In genomic region chr5:138117199-138118015, GRCm38 (mm10) we compare ENCODE assay signal across 8 mouse cellular contexts. TPM values are rescaled to one million over a fixed set of nuclear protein-coding genes. Genes with fewer than 3 reads are reported as not detected.
DNase-seq lines count a peak whose midpoint lies in the region; ATAC-seq and TF ChIP-seq lines count a peak whose summit lies in the region.

No protein-coding gene starts in this region.

- peak overlapping the region; percentile 63 for H3K4me2 ChIP-seq in limb, embryonic 11.5 days (ENCODE audit: low read depth, severe bottlenecking)

- H3K27ac ChIP-seq in heart, adult 2 months, result peak overlapping the region; percentile 89
- peak overlapping the region; percentile 78 for H3K27ac ChIP-seq in limb, embryonic 11.5 days (replicated peaks; ENCODE audit: low read depth, low read length)
- peak overlapping the region; percentile 93 for H3K27ac ChIP-seq in olfactory bulb, adult 2 months (ENCODE audit: insufficient read depth, low read depth, low read length)

- no peak for DNase-seq in heart, adult 2 months
- no peak for DNase-seq in heart, postnatal 14 days
- DNase-seq in limb, embryonic 11.5 days (ENCODE audit: low spot score), result peak; percentile 27
- DNase-seq in urinary bladder, postnatal 36 days (ENCODE audit: low spot score in 2 of 2), result no peak
- no peak for DNase-seq in cerebellum, adult 18-20 months

- intact Hi-C loops in heart, adult 2 months (cut with DNase I), result loop anchor here (2.0 kb wide), 2 partner anchors 33 to 37 kb away; partner anchors contain the start of genes Zfp113 and Zkscan1
- intact Hi-C loops in heart, postnatal 14 days (cut with DNase I), result no loop called here

- TF ChIP-seq POLR2A in heart, adult 2 months (IDR thresholded peaks at IDR 0.05; ENCODE audit: insufficient read depth, low read depth, low read length), result no peak
- no peak for TF ChIP-seq POLR2A in olfactory bulb, adult 2 months (IDR thresholded peaks at IDR 0.05; ENCODE audit: insufficient read depth, low read depth, low read length)

- WGBS in heart, adult 2 months, result 4% methylated on average over 16 of the region's 16 CpGs
- WGBS in limb, embryonic 11.5 days, result 8% methylated on average over 16 of the region's 16 CpGs
- WGBS in olfactory bulb, adult 2 months, result 1% methylated on average over 16 of the region's 16 CpGs

- peak overlapping the region; percentile 82 for H3K9ac ChIP-seq in heart, adult 2 months (ENCODE audit: low read depth, low read length)
- H3K9ac ChIP-seq in limb, embryonic 11.5 days (ENCODE audit: low read length), result peak overlapping the region; percentile 70

- TF ChIP-seq EP300 in heart, adult 2 months (IDR thresholded peaks at IDR 0.05; ENCODE audit: insufficient read depth, low read depth, low read length), result no peak

- H3K79me2 ChIP-seq in heart, adult 2 months (replicated peaks; ENCODE audit: control insufficient read depth, insufficient read depth, low read length), result peaks cover 1% of the 10 kb centered on the region; the same call in 1 of the 2 replicates

- H3K27me3 ChIP-seq in heart, adult 2 months (ENCODE audit: control insufficient read depth, insufficient read depth, low read length), result no peaks in the 10 kb centered on the region
- H3K27me3 ChIP-seq in limb, embryonic 11.5 days (ENCODE audit: control insufficient read depth, insufficient read depth, low read length), result no peaks in the 10 kb centered on the region

- H3K36me3 ChIP-seq in heart, adult 2 months (ENCODE audit: control insufficient read depth, insufficient read depth, low read length), result peaks cover 5% of the 10 kb centered on the region
- no peaks in the 10 kb centered on the region for H3K36me3 ChIP-seq in limb, embryonic 11.5 days (ENCODE audit: control insufficient read depth, insufficient read depth, low read length)

- TF ChIP-seq CTCF in heart, adult 2 months (IDR thresholded peaks at IDR 0.05), result no peak
- TF ChIP-seq CTCF in olfactory bulb, adult 2 months (IDR thresholded peaks at IDR 0.05; ENCODE audit: insufficient read depth, low read depth, low read length), result no peak

- ATAC-seq in CD4-positive, CD25-positive, alpha-beta regulatory T cell, adult 4 months, result peak; percentile 5
- ATAC-seq in erythroblast, adult 5-6 weeks (replicated peaks; ENCODE audit: low FRiP score, poor library complexity, severe bottlenecking), result peak; percentile 26
- ATAC-seq in limb, embryonic 11.5 days (ENCODE audit: insufficient number of reproducible peaks, low FRiP score, low TSS enrichment, low read depth), result no peak

- H3K4me1 ChIP-seq in heart, adult 2 months (ENCODE audit: control insufficient read depth, insufficient read depth, low read length), result peaks cover 10% of the 10 kb centered on the region
- peaks cover 4% of the 10 kb centered on the region; the same call in 1 of the 2 replicates for H3K4me1 ChIP-seq in limb, embryonic 11.5 days (ENCODE audit: control insufficient read depth, insufficient read depth, low read length)
- H3K4me1 ChIP-seq in olfactory bulb, adult 2 months (ENCODE audit: control insufficient read depth, insufficient read depth, low read length), result no peaks in the 10 kb centered on the region; the same call in 1 of the 2 replicates

- H3K4me3 ChIP-seq in heart, adult 2 months, result peak overlapping the region; percentile 50
- peak overlapping the region; percentile 61 for H3K4me3 ChIP-seq in limb, embryonic 11.5 days (ENCODE audit: low read depth, low read length)
- peak overlapping the region; percentile 83 for H3K4me3 ChIP-seq in olfactory bulb, adult 2 months (ENCODE audit: insufficient read depth, low read depth, low read length)

- no peaks in the 10 kb centered on the region for H3K9me3 ChIP-seq in limb, embryonic 11.5 days (ENCODE audit: control insufficient read depth, low read length)

RNA-seq across cellular contexts. Expression of gene Zscan21, which starts 0.7 kb away (rescaled TPM):
- total RNA-seq in heart, adult 2 months (2021), result 10 to 100 TPM; 10.1 to 11.7 TPM
- polyA plus RNA-seq in heart, adult 2 months (2012; rRNA removed), result 5.9 and 9.4 TPM in 2 replicates
- total RNA-seq in heart, postnatal 14 days (2021), result 10 to 100 TPM; 13.7 to 14.2 TPM
- 10 to 100 TPM; 22.8 TPM for polyA plus RNA-seq in CD4-positive, CD25-positive, alpha-beta regulatory T cell, adult 4 months (2017; shearing (Covaris generic))
- total RNA-seq in erythroblast, adult 5-6 weeks (2015; ENCODE audit: low replicate concordance), result 3.8 and 9.2 TPM in 2 replicates
- 6.8 and 13.2 TPM in 2 replicates for total RNA-seq in erythroblast, adult 5-6 weeks (2017; ENCODE audit: low replicate concordance)
- polyA plus RNA-seq in limb, embryonic 11.5 days (2014; fragmentation: Nextera tagmentation; extraction: Ambion mirVana), result 94.4 and 96.4 TPM in 2 replicates
- not detected in 2 replicates for polyA plus RNA-seq in olfactory bulb, adult 2 months (2012; ENCODE audit: insufficient read depth, insufficient read length, low replicate concordance, missing spikeins)

RNA-seq across cellular contexts. Expression of gene Zkscan1, which starts 32.5 kb away (rescaled TPM):
- 10 to 100 TPM; 14.0 to 15.3 TPM for total RNA-seq in heart, adult 2 months (2021)
- 3.7 and 6.4 TPM in 2 replicates for polyA plus RNA-seq in heart, adult 2 months (2012; rRNA removed)
- total RNA-seq in heart, postnatal 14 days (2021), result 10 to 100 TPM; 17.8 to 18.0 TPM
- polyA plus RNA-seq in CD4-positive, CD25-positive, alpha-beta regulatory T cell, adult 4 months (2017; shearing (Covaris generic)), result 10 to 100 TPM in 1 of 2 experiments, 1 to 10 TPM in 1; 9.2 to 13.0 TPM
- 10.0 and 15.7 TPM in 2 replicates for total RNA-seq in erythroblast, adult 5-6 weeks (2015; ENCODE audit: low replicate concordance)
- 11.1 and 16.9 TPM in 2 replicates for total RNA-seq in erythroblast, adult 5-6 weeks (2017; ENCODE audit: low replicate concordance)
- 31.5 and 39.9 TPM in 2 replicates for polyA plus RNA-seq in limb, embryonic 11.5 days (2014; fragmentation: Nextera tagmentation; extraction: Ambion mirVana)
- not detected in 2 replicates for polyA plus RNA-seq in olfactory bulb, adult 2 months (2012; ENCODE audit: insufficient read depth, insufficient read length, low replicate concordance, missing spikeins)

RNA-seq across cellular contexts. Expression of gene Zfp113, which starts 38.1 kb away (rescaled TPM):
- total RNA-seq in heart, adult 2 months (2021), result 1 to 10 TPM; 8.1 to 8.8 TPM
- 2.1 and 2.3 TPM in 2 replicates for polyA plus RNA-seq in heart, adult 2 months (2012; rRNA removed)
- 10 to 100 TPM in 1 of 2 experiments, 1 to 10 TPM in 1; 8.0 to 10.9 TPM for total RNA-seq in heart, postnatal 14 days (2021)
- 10 to 100 TPM; 10.6 to 20.3 TPM for polyA plus RNA-seq in CD4-positive, CD25-positive, alpha-beta regulatory T cell, adult 4 months (2017; shearing (Covaris generic))
- total RNA-seq in erythroblast, adult 5-6 weeks (2015; ENCODE audit: low replicate concordance), result 0.77 TPM in 1 of 2 replicates, not detected in the other
- 2.6 and 5.4 TPM in 2 replicates for total RNA-seq in erythroblast, adult 5-6 weeks (2017; ENCODE audit: low replicate concordance)
- 21.1 and 23.6 TPM in 2 replicates for polyA plus RNA-seq in limb, embryonic 11.5 days (2014; fragmentation: Nextera tagmentation; extraction: Ambion mirVana)
- not detected in 2 replicates for polyA plus RNA-seq in olfactory bulb, adult 2 months (2012; ENCODE audit: insufficient read depth, insufficient read length, low replicate concordance, missing spikeins)

RNA-seq across cellular contexts. Expression of gene Cops6, which starts 43.5 kb away (rescaled TPM):
- total RNA-seq in heart, adult 2 months (2021), result 100 to 1,000 TPM; 121 to 135 TPM
- 116 and 149 TPM in 2 replicates for polyA plus RNA-seq in heart, adult 2 months (2012; rRNA removed)
- 100 to 1,000 TPM; 124 TPM for total RNA-seq in heart, postnatal 14 days (2021)
- 100 to 1,000 TPM; 184 to 231 TPM for polyA plus RNA-seq in CD4-positive, CD25-positive, alpha-beta regulatory T cell, adult 4 months (2017; shearing (Covaris generic))
- total RNA-seq in erythroblast, adult 5-6 weeks (2015; ENCODE audit: low replicate concordance), result 23.0 and 62.8 TPM in 2 replicates
- 17.0 and 19.7 TPM in 2 replicates for total RNA-seq in erythroblast, adult 5-6 weeks (2017; ENCODE audit: low replicate concordance)
- polyA plus RNA-seq in limb, embryonic 11.5 days (2014; fragmentation: Nextera tagmentation; extraction: Ambion mirVana), result 300 and 307 TPM in 2 replicates
- polyA plus RNA-seq in olfactory bulb, adult 2 months (2012; ENCODE audit: insufficient read depth, insufficient read length, low replicate concordance, missing spikeins), result not detected in 2 replicates

RNA-seq across cellular contexts. Expression of gene Ap4m1, which starts 54.4 kb away (rescaled TPM):
- 1 to 10 TPM; 7.3 to 7.5 TPM for total RNA-seq in heart, adult 2 months (2021)
- polyA plus RNA-seq in heart, adult 2 months (2012; rRNA removed), result 15.2 and 16.3 TPM in 2 replicates
- total RNA-seq in heart, postnatal 14 days (2021), result 10 to 100 TPM in 1 of 2 experiments, 1 to 10 TPM in 1; 9.2 to 10.9 TPM
- 1 to 10 TPM; 5.3 to 6.1 TPM for polyA plus RNA-seq in CD4-positive, CD25-positive, alpha-beta regulatory T cell, adult 4 months (2017; shearing (Covaris generic))
- 4.8 and 5.6 TPM in 2 replicates for total RNA-seq in erythroblast, adult 5-6 weeks (2015; ENCODE audit: low replicate concordance)
- 7.9 and 12.5 TPM in 2 replicates for total RNA-seq in erythroblast, adult 5-6 weeks (2017; ENCODE audit: low replicate concordance)
- polyA plus RNA-seq in limb, embryonic 11.5 days (2014; fragmentation: Nextera tagmentation; extraction: Ambion mirVana), result 19.5 and 21.2 TPM in 2 replicates
- polyA plus RNA-seq in olfactory bulb, adult 2 months (2012; ENCODE audit: insufficient read depth, insufficient read length, low replicate concordance, missing spikeins), result not detected in 2 replicates
